Mouse (Mus musculus) right cerebral cortex, adult 2 months (tissue): ENCODE results near the gene Fam131a.
A peak's percentile ranks its signal among the peaks of the same experiment; 100 is the strongest.

Source experiments
- DNase-seq, 2 experiments: peaks; one replicate each; pipeline ENCODE4 v3.0.0; 2021 to 2022; ENCODE audit warnings: low spot score in 2 of 2

The Fam131a gene

GRCm38 (mm10) chr16:20695622-20696323 lies 2.7 kb downstream of the Fam131a start:
- DNase-seq: peak; percentile 98 to 99

- no peak for DNase-seq
Observed at GRCm38 (mm10) chr16:20699266-20699665, 6.2 kb downstream of the Fam131a start.

GRCm38 (mm10) chr16:20700036-20700435 lies 7.0 kb downstream of the Fam131a start:
- DNase-seq: no peak

GRCm38 (mm10) chr16:20701316-20701715 lies 8.3 kb downstream of the Fam131a start:
- DNase-seq: no peak

- DNase-seq: no peak
Observed at GRCm38 (mm10) chr16:20701729-20702521, 8.9 kb downstream of the Fam131a start.

GRCm38 (mm10) chr16:20702522-20702893 lies 9.5 kb downstream of the Fam131a start:
- peak; percentile 65 to 67 for DNase-seq

- DNase-seq: no peak
Observed at GRCm38 (mm10) chr16:20703071-20703470, 10.0 kb downstream of the Fam131a start.

- DNase-seq: no peak
Observed at GRCm38 (mm10) chr16:20703699-20704400, 10.8 kb downstream of the Fam131a start.

GRCm38 (mm10) chr16:20705786-20706185 lies 12.7 kb downstream of the Fam131a start:
- DNase-seq: no peak

- DNase-seq: peak in 1 of 2 experiments; percentile 28
Observed at GRCm38 (mm10) chr16:20706407-20707055, 13.5 kb downstream of the Fam131a start.

- DNase-seq: no peak
Observed at GRCm38 (mm10) chr16:20708220-20708938, 15.3 kb downstream of the Fam131a start.

- DNase-seq: peak; percentile 40 to 53
Observed at GRCm38 (mm10) chr16:20708939-20709734, 16.1 kb downstream of the Fam131a start.

- peak in 1 of 2 experiments; percentile 24 for DNase-seq
Observed at GRCm38 (mm10) chr16:20710370-20710769, 17.3 kb downstream of the Fam131a start.

- no peak for DNase-seq
Observed at GRCm38 (mm10) chr16:20710810-20711209, 17.8 kb downstream of the Fam131a start.

- no peak for DNase-seq
Observed at GRCm38 (mm10) chr16:20712190-20712589, 19.1 kb downstream of the Fam131a start.

GRCm38 (mm10) chr16:20712889-20713288 lies 19.8 kb downstream of the Fam131a start:
- no peak for DNase-seq

GRCm38 (mm10) chr16:20714307-20715080 lies 21.5 kb downstream of the Fam131a start:
- DNase-seq: no peak

GRCm38 (mm10) chr16:20715161-20715560 lies 22.1 kb downstream of the Fam131a start:
- no peak for DNase-seq

- peak; percentile 20 to 36 for DNase-seq
Observed at GRCm38 (mm10) chr16:20715566-20715965, 22.5 kb downstream of the Fam131a start.
